Mouse (Mus musculus): Measurements from ENCODE around the gene Snrpb2. TPM values are rescaled to one million over a fixed set of nuclear protein-coding genes. Genes with fewer than 3 reads are reported as not detected.

The Snrpb2 gene
- polyA plus RNA-seq, 1 experiment, result not detected

GRCm38 (mm10) chr2:143032378-143033255 lies 30.2 kb upstream of the Snrpb2 start:
- Histone ChIP-seq H3K4me3 (ENCODE audit: insufficient read depth, low read depth, low read length) (no peak overlapping the region), H3K4me1 (ENCODE audit: control insufficient read depth, insufficient read depth, low read length) (no peaks in the 10 kb centered on the region), H3K27ac (ENCODE audit: insufficient read depth, low read depth, low read length) (no peak overlapping the region)
- TF ChIP-seq POLR2A (IDR thresholded peaks at IDR 0.05; ENCODE audit: insufficient read depth, low read depth, low read length), result no peak
- TF ChIP-seq CTCF (IDR thresholded peaks at IDR 0.05; ENCODE audit: insufficient read depth, low read depth, low read length), result no peak
- WGBS, result 36% methylated on average over 10 of the region's 10 CpGs

- no peak overlapping the region for H3K4me3 ChIP-seq (ENCODE audit: insufficient read depth, low read depth, low read length)
- WGBS, result 66% methylated on average over 7 of the region's 7 CpGs
Measured at GRCm38 (mm10) chr2:143034350-143035085, 28.3 kb upstream of the Snrpb2 start.

GRCm38 (mm10) chr2:143035086-143035593 lies 27.7 kb upstream of the Snrpb2 start:
- H3K4me3 ChIP-seq (ENCODE audit: insufficient read depth, low read depth, low read length), result no peak overlapping the region
- TF ChIP-seq POLR2A (IDR thresholded peaks at IDR 0.05; ENCODE audit: insufficient read depth, low read depth, low read length) (no peak), CTCF (IDR thresholded peaks at IDR 0.05; ENCODE audit: insufficient read depth, low read depth, low read length) (no peak)
- H3K4me1 ChIP-seq (ENCODE audit: control insufficient read depth, insufficient read depth, low read length), result no peaks in the 10 kb centered on the region
- no peak overlapping the region for H3K27ac ChIP-seq (ENCODE audit: insufficient read depth, low read depth, low read length)
- 72% methylated on average over 10 of the region's 10 CpGs for WGBS

More at GRCm38 (mm10) chr2:143034350-143035085, 28.3 kb upstream of the Snrpb2 start:
- TF ChIP-seq CTCF (IDR thresholded peaks at IDR 0.05; ENCODE audit: insufficient read depth, low read depth, low read length) (no peak), POLR2A (IDR thresholded peaks at IDR 0.05; ENCODE audit: insufficient read depth, low read depth, low read length) (no peak)
- Histone ChIP-seq H3K4me1 (ENCODE audit: control insufficient read depth, insufficient read depth, low read length) (no peaks in the 10 kb centered on the region), H3K27ac (ENCODE audit: insufficient read depth, low read depth, low read length) (no peak overlapping the region)

- no peaks in the 10 kb centered on the region for H3K4me1 ChIP-seq (ENCODE audit: control insufficient read depth, insufficient read depth, low read length)
- TF ChIP-seq POLR2A (IDR thresholded peaks at IDR 0.05; ENCODE audit: insufficient read depth, low read depth, low read length) (no peak), CTCF (IDR thresholded peaks at IDR 0.05; ENCODE audit: insufficient read depth, low read depth, low read length) (no peak)
- no peak overlapping the region for H3K4me3 ChIP-seq (ENCODE audit: insufficient read depth, low read depth, low read length)
- WGBS, result 92% methylated on average over 1 of the region's 1 CpGs
- H3K27ac ChIP-seq (ENCODE audit: insufficient read depth, low read depth, low read length), result no peak overlapping the region
Measured at GRCm38 (mm10) chr2:143041596-143041995, 21.2 kb upstream of the Snrpb2 start.

GRCm38 (mm10) chr2:143055251-143055650 lies 7.6 kb upstream of the Snrpb2 start:
- Histone ChIP-seq H3K4me3 (ENCODE audit: insufficient read depth, low read depth, low read length) (no peak overlapping the region), H3K4me1 (ENCODE audit: control insufficient read depth, insufficient read depth, low read length) (no peaks in the 10 kb centered on the region), H3K27ac (ENCODE audit: insufficient read depth, low read depth, low read length) (no peak overlapping the region)
- TF ChIP-seq CTCF (IDR thresholded peaks at IDR 0.05; ENCODE audit: insufficient read depth, low read depth, low read length) (no peak), POLR2A (IDR thresholded peaks at IDR 0.05; ENCODE audit: insufficient read depth, low read depth, low read length) (no peak)

- no peak overlapping the region for H3K4me3 ChIP-seq (ENCODE audit: insufficient read depth, low read depth, low read length)
Measured at GRCm38 (mm10) chr2:143056736-143057135, 6.1 kb upstream of the Snrpb2 start.

GRCm38 (mm10) chr2:143062432-143062811 lies 417 bp upstream of the Snrpb2 start:
- 37% methylated on average over 6 of the region's 6 CpGs for WGBS

More at GRCm38 (mm10) chr2:143056736-143057135, 6.1 kb upstream of the Snrpb2 start:
- no peak for TF ChIP-seq CTCF (IDR thresholded peaks at IDR 0.05; ENCODE audit: insufficient read depth, low read depth, low read length)
- WGBS, result 65% methylated on average over 5 of the region's 5 CpGs
- Histone ChIP-seq H3K4me1 (ENCODE audit: control insufficient read depth, insufficient read depth, low read length) (no peaks in the 10 kb centered on the region), H3K27ac (ENCODE audit: insufficient read depth, low read depth, low read length) (no peak overlapping the region)

GRCm38 (mm10) chr2:143065914-143066313 lies 3.1 kb downstream of the Snrpb2 start:
- WGBS, result 88% methylated on average over 3 of the region's 3 CpGs
- no peaks in the 10 kb centered on the region for H3K4me1 ChIP-seq (ENCODE audit: control insufficient read depth, insufficient read depth, low read length)
- H3K27ac ChIP-seq (ENCODE audit: insufficient read depth, low read depth, low read length), result no peak overlapping the region
- TF ChIP-seq CTCF (IDR thresholded peaks at IDR 0.05; ENCODE audit: insufficient read depth, low read depth, low read length) (no peak), POLR2A (IDR thresholded peaks at IDR 0.05; ENCODE audit: insufficient read depth, low read depth, low read length) (no peak)
- no peak overlapping the region for H3K4me3 ChIP-seq (ENCODE audit: insufficient read depth, low read depth, low read length)

More at GRCm38 (mm10) chr2:143062432-143062811, 417 bp upstream of the Snrpb2 start:
- peak overlapping the region; percentile 88 for H3K4me3 ChIP-seq (ENCODE audit: insufficient read depth, low read depth, low read length)
- no peaks in the 10 kb centered on the region for H3K4me1 ChIP-seq (ENCODE audit: control insufficient read depth, insufficient read depth, low read length)
- H3K27ac ChIP-seq (ENCODE audit: insufficient read depth, low read depth, low read length), result no peak overlapping the region
- TF ChIP-seq POLR2A (IDR thresholded peaks at IDR 0.05; ENCODE audit: insufficient read depth, low read depth, low read length) (no peak), CTCF (IDR thresholded peaks at IDR 0.05; ENCODE audit: insufficient read depth, low read depth, low read length) (no peak)
